Mouse (Mus musculus) heart, embryonic 16.5 days (tissue): ENCODE results near the gene Lrig2. TPM values are rescaled to one million over a fixed set of nuclear protein-coding genes. Genes with fewer than 3 reads are reported as not detected.

ENCODE experiments used
- ATAC-seq: fragments of 200-750 bp; cut with Nextera tagmentation; replicated peaks from 2 replicates; pipeline ENCODE4 v1.8.0; 2017; ENCODE audit warnings: moderate number of reproducible peaks; ENCODE audit not compliant: insufficient read depth, low FRiP score; ENCODE audit errors: extremely low read depth
- H3K27ac ChIP-seq: fragments of 300-500 bp; sonication (generic); 2 replicates; pipeline ENCODE4 v1.5.1; 2014; ENCODE audit warnings: mild to moderate bottlenecking, low read length, control low read depth, moderate library complexity
- H3K27me3 ChIP-seq: fragments of 300-500 bp; sonication (generic); 2 replicates; pipeline ENCODE4 v1.6.1; 2014; ENCODE audit warnings: low read length, mixed read lengths; ENCODE audit not compliant: control insufficient read depth, insufficient read depth
- H3K36me3 ChIP-seq: fragments of 300-500 bp; sonication (generic); 2 replicates; pipeline ENCODE4 v1.6.1; 2014; ENCODE audit not compliant: control insufficient read depth, insufficient read depth
- H3K4me1 ChIP-seq: fragments of 300-500 bp; sonication (generic); 2 replicates; pipeline ENCODE4 v1.6.1; 2014; ENCODE audit warnings: low read length, mixed read lengths; ENCODE audit not compliant: control insufficient read depth, insufficient read depth
- H3K4me2 ChIP-seq: fragments of 300-500 bp; sonication (generic); 2 replicates; pipeline ENCODE4 v1.6.1; 2014; ENCODE audit warnings: low read depth, mild to moderate bottlenecking, control low read depth, low read length
- H3K4me3 ChIP-seq: fragments of 300-500 bp; sonication (generic); 2 replicates; pipeline ENCODE4 v1.5.1; 2014; ENCODE audit warnings: mild to moderate bottlenecking, control low read depth, low read length
- H3K9ac ChIP-seq: fragments of 300-500 bp; sonication (generic); 2 replicates; pipeline ENCODE4 v1.6.1; 2014; ENCODE audit warnings: low read length, control low read depth
- H3K9me3 ChIP-seq: fragments of 300-500 bp; sonication (generic); replicated peaks from 2 replicates; pipeline ENCODE4 v1.6.1; 2016; ENCODE audit warnings: low read length; ENCODE audit not compliant: control insufficient read depth
- WGBS: fragments of 180-500 bp; shearing (Covaris S2); extraction: QIAGEN DNeasy Blood & Tissue Kit; methylation state at CpG from one replicate; pipeline ENCODE4 v1.1.7; 2014; 5-methylcytosine and 5-hydroxymethylcytosine counted together
- polyA plus RNA-seq: library from polyadenylated mRNA; unstranded; fragments of >200 nt; fragmentation: Nextera tagmentation; extraction: Ambion mirVana; gene quantifications from 2 replicates; pipeline ENCODE4 v1.2.1, GENCODE M21; 2015

The Lrig2 gene
- 11.9 and 12.4 TPM in 2 replicates for polyA plus RNA-seq

- Histone ChIP-seq H3K4me1 (peaks cover 6% of the 10 kb centered on the region), H3K4me2 (peak within 1 kb of the TSS; percentile 77), H3K4me3 (peak within 1 kb of the TSS; percentile 85), H3K27ac (peak within 1 kb of the TSS; percentile 97), H3K36me3 (no peaks in the 10 kb centered on the region), H3K9ac (peak within 1 kb of the TSS; percentile 87), H3K27me3 (no peaks in the 10 kb centered on the region), H3K9me3 (no peaks in the 10 kb centered on the region)
- WGBS, result under 1% methylated on average over 71 of the region's 71 CpGs
- peak; percentile 99 for ATAC-seq
These were observed at the start of gene Lrig2 for GRCm38 (mm10) chr3:104511538-104512423. TSS of gene Lrig2 (minus strand) at chr3:104511918.

GRCm38 (mm10) chr3:104556624-104557023 lies 44.9 kb upstream of the Lrig2 start:
- Histone ChIP-seq H3K4me2 (no peak overlapping the region), H3K4me3 (no peak overlapping the region), H3K36me3 (no peaks in the 10 kb centered on the region), H3K9ac (no peak overlapping the region), H3K4me1 (peaks cover 6% of the 10 kb centered on the region), H3K27ac (no peak overlapping the region), H3K9me3 (peaks cover 3% of the 10 kb centered on the region; the same call in 1 of the 2 replicates), H3K27me3 (no peaks in the 10 kb centered on the region)
- WGBS, result 96% methylated on average over 1 of the region's 1 CpGs
- no peak for ATAC-seq

- no peaks in the 10 kb centered on the region for H3K27me3 ChIP-seq
- H3K9me3 ChIP-seq, result no peaks in the 10 kb centered on the region
- no peak overlapping the region for H3K27ac ChIP-seq
- no peak overlapping the region for H3K4me2 ChIP-seq
- no peak overlapping the region for H3K4me3 ChIP-seq
- no peak for ATAC-seq
- WGBS, result 43% methylated on average over 3 of the region's 3 CpGs
- H3K9ac ChIP-seq, result no peak overlapping the region
- no peaks in the 10 kb centered on the region for H3K4me1 ChIP-seq
- H3K36me3 ChIP-seq, result no peaks in the 10 kb centered on the region
These were observed 38.9 kb upstream of the Lrig2 start for GRCm38 (mm10) chr3:104550594-104550993.

- ATAC-seq, result no peak
- Histone ChIP-seq H3K9ac (no peak overlapping the region), H3K9me3 (no peaks in the 10 kb centered on the region), H3K36me3 (no peaks in the 10 kb centered on the region), H3K27me3 (no peaks in the 10 kb centered on the region), H3K4me3 (no peak overlapping the region), H3K4me2 (no peak overlapping the region), H3K4me1 (no peaks in the 10 kb centered on the region), H3K27ac (no peak overlapping the region)
- WGBS, result 61% methylated on average over 15 of the region's 15 CpGs
These were observed 36.8 kb upstream of the Lrig2 start for GRCm38 (mm10) chr3:104548367-104549087.

GRCm38 (mm10) chr3:104543825-104544224 lies 32.1 kb upstream of the Lrig2 start:
- H3K9ac ChIP-seq, result no peak overlapping the region
- H3K4me1 ChIP-seq, result peaks cover 10% of the 10 kb centered on the region
- 87% methylated on average over 3 of the region's 3 CpGs for WGBS
- H3K27me3 ChIP-seq, result no peaks in the 10 kb centered on the region
- H3K36me3 ChIP-seq, result no peaks in the 10 kb centered on the region
- H3K27ac ChIP-seq, result no peak overlapping the region
- H3K4me3 ChIP-seq, result no peak overlapping the region
- H3K4me2 ChIP-seq, result no peak overlapping the region
- 0 out of 2 replicates have a peak, but pooled peaks have one; percentile 46 for ATAC-seq
- H3K9me3 ChIP-seq, result no peaks in the 10 kb centered on the region

- H3K9me3 ChIP-seq, result no peaks in the 10 kb centered on the region
- peaks cover 10% of the 10 kb centered on the region for H3K4me1 ChIP-seq
- H3K4me2 ChIP-seq, result peak overlapping the region; percentile 74
- H3K27ac ChIP-seq, result peak overlapping the region; percentile 8
- no peaks in the 10 kb centered on the region for H3K27me3 ChIP-seq
- 14% methylated on average over 2 of the region's 2 CpGs for WGBS
- H3K9ac ChIP-seq, result peak overlapping the region; percentile 67; the same call in 1 of the 2 replicates
- no peaks in the 10 kb centered on the region for H3K36me3 ChIP-seq
- peak overlapping the region; percentile 43 for H3K4me3 ChIP-seq
- no peak for ATAC-seq
These were observed 30.3 kb upstream of the Lrig2 start for GRCm38 (mm10) chr3:104542065-104542429.

GRCm38 (mm10) chr3:104541139-104542064 lies 29.7 kb upstream of the Lrig2 start:
- 11% methylated on average over 21 of the region's 21 CpGs for WGBS
- Histone ChIP-seq H3K4me2 (peak overlapping the region; percentile 74), H3K36me3 (no peaks in the 10 kb centered on the region), H3K4me1 (peaks cover 10% of the 10 kb centered on the region), H3K4me3 (peak overlapping the region; percentile 43), H3K9me3 (no peaks in the 10 kb centered on the region), H3K27ac (peak overlapping the region; percentile 8), H3K27me3 (no peaks in the 10 kb centered on the region), H3K9ac (peak overlapping the region; percentile 67; the same call in 1 of the 2 replicates)
- ATAC-seq, result peak; percentile 56; the same call in 1 of the 2 replicates

GRCm38 (mm10) chr3:104540480-104541138 lies 28.9 kb upstream of the Lrig2 start:
- no peak for ATAC-seq
- H3K4me1 ChIP-seq, result peaks cover 10% of the 10 kb centered on the region
- 57% methylated on average over 9 of the region's 9 CpGs for WGBS

More at GRCm38 (mm10) chr3:104540480-104541138, 28.9 kb upstream of the Lrig2 start:
- Histone ChIP-seq H3K27me3 (no peaks in the 10 kb centered on the region), H3K9ac (no peak overlapping the region), H3K27ac (no peak overlapping the region), H3K4me2 (no peak overlapping the region), H3K9me3 (no peaks in the 10 kb centered on the region), H3K36me3 (no peaks in the 10 kb centered on the region), H3K4me3 (no peak overlapping the region)
